Mouse (Mus musculus) neural tube, embryonic 11.5 days (tissue): ENCODE measurements at regions not wholly inside any gene's neighbourhood (a gene's known extent, or its start where the extent isn't known, plus 50 kb on each side); places are given as distances from the start of the nearest gene placed in this dataset.
A peak's percentile ranks its signal among the peaks of the same experiment; 100 is the strongest.

Experiments used
- ATAC-seq: fragments of 200-750 bp; cut with Nextera tagmentation; 2 replicates; pipeline ENCODE4 v1.8.0; 2017; ENCODE audit warnings: moderate number of reproducible peaks, mild to moderate bottlenecking, moderate TSS enrichment, moderate library complexity; ENCODE audit not compliant: insufficient read depth, low FRiP score, low TSS enrichment
- DNase-seq: peaks from one replicate; pipeline ENCODE4 v3.0.0-alpha.2; 2015; ENCODE audit warnings: low spot score
- H3K27ac ChIP-seq: fragments of 300-500 bp; sonication (generic); 2 replicates; pipeline ENCODE4 v1.5.1; 2014; ENCODE audit warnings: low read depth, mild to moderate bottlenecking, low read length
- H3K27me3 ChIP-seq: fragments of 300-500 bp; sonication (generic); 2 replicates; pipeline ENCODE4 v1.6.1; 2014; ENCODE audit warnings: mild to moderate bottlenecking, low read length, mixed read lengths; ENCODE audit not compliant: control insufficient read depth, insufficient read depth
- H3K36me3 ChIP-seq: fragments of 300-500 bp; sonication (generic); 2 replicates; pipeline ENCODE4 v1.6.1; 2014; ENCODE audit warnings: mild to moderate bottlenecking, low read length, moderate library complexity, mixed read lengths; ENCODE audit not compliant: control insufficient read depth, insufficient read depth
- H3K4me1 ChIP-seq: fragments of 300-500 bp; sonication (generic); 2 replicates; pipeline ENCODE4 v1.6.1; 2014; ENCODE audit warnings: low read length, mixed read lengths; ENCODE audit not compliant: control insufficient read depth, insufficient read depth
- H3K4me2 ChIP-seq: fragments of 300-500 bp; sonication (generic); 2 replicates; pipeline ENCODE4 v1.6.1; 2014; ENCODE audit warnings: low read depth, mild to moderate bottlenecking, moderate library complexity
- H3K4me3 ChIP-seq: fragments of 300-500 bp; sonication (generic); 2 replicates; pipeline ENCODE4 v1.5.1; 2014; ENCODE audit warnings: low read depth, low read length
- H3K9ac ChIP-seq: fragments of 300-500 bp; sonication (generic); 2 replicates; pipeline ENCODE4 v1.6.1; 2014; ENCODE audit warnings: mild to moderate bottlenecking, low read length
- H3K9me3 ChIP-seq: fragments of 300-500 bp; sonication (generic); 2 replicates; pipeline ENCODE4 v1.6.1; 2016; ENCODE audit warnings: low read length; ENCODE audit not compliant: control insufficient read depth
- WGBS: fragments of 180-500 bp; shearing (Covaris S2); extraction: QIAGEN DNeasy Blood & Tissue Kit; methylation state at CpG from one replicate; pipeline ENCODE4 v1.1.7; 2014; 5-methylcytosine and 5-hydroxymethylcytosine counted together

GRCm38 (mm10) chr11:84592715-84593339 lies 67.5 kb upstream of the Lhx1 start:
- WGBS: 29% methylated on average over 6 of the region's 6 CpGs
- no peak overlapping the region for H3K27ac ChIP-seq
- no peak overlapping the region for H3K4me3 ChIP-seq
- no peaks in the 10 kb centered on the region for H3K36me3 ChIP-seq
- 0 out of 2 replicates have a peak, but pooled peaks cover 2% of the 10 kb centered on the region for H3K27me3 ChIP-seq
- H3K9me3 ChIP-seq: no peaks in the 10 kb centered on the region
- H3K4me2 ChIP-seq: no peak overlapping the region
- DNase-seq (no peak), ATAC-seq (no peak)
- H3K4me1 ChIP-seq: no peaks in the 10 kb centered on the region
- H3K9ac ChIP-seq: no peak overlapping the region

- peak; percentile 53 for DNase-seq
- H3K4me3 ChIP-seq: no peak overlapping the region
- no peak for ATAC-seq
- no peak overlapping the region for H3K9ac ChIP-seq
- no peaks in the 10 kb centered on the region for H3K27me3 ChIP-seq
- no peak overlapping the region for H3K4me2 ChIP-seq
- H3K36me3 ChIP-seq: no peaks in the 10 kb centered on the region
- H3K27ac ChIP-seq: no peak overlapping the region
- 19% methylated on average over 14 of the region's 14 CpGs for WGBS
- no peaks in the 10 kb centered on the region for H3K9me3 ChIP-seq
- peaks cover 10% of the 10 kb centered on the region; the same call in 1 of the 2 replicates for H3K4me1 ChIP-seq
Measured at GRCm38 (mm10) chr11:84587107-84587506, 61.8 kb upstream of the Lhx1 start.

DNA sequence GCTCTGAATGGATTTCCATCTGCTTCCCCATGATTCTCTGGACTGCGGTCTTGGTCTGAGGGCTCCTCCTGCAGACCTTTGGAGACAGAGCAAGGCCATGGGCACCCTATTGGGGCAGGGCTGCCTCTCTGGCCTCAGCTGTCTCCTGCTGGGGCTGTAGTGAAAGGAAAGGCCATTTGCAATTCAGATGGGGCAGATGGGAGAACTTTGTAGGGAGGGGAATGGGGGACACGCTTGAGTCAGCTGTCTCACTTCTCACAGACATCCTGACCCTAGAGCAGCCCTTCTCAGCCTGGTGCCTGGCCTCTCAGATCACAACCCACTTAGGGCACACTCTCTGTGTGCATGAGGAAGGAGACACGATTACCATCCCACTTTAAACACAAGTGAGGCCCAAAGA lies 60.3 kb upstream of the Lhx1 start:
- H3K4me3 ChIP-seq: no peak overlapping the region
- DNase-seq: peak; percentile 68
- peak overlapping the region; percentile 50; the same call in 1 of the 2 replicates for H3K27ac ChIP-seq
- WGBS: 21% methylated on average over 3 of the region's 3 CpGs
- no peak overlapping the region for H3K9ac ChIP-seq
- no peak overlapping the region for H3K4me2 ChIP-seq
- no peaks in the 10 kb centered on the region for H3K27me3 ChIP-seq
- ATAC-seq: peak; percentile 71; the same call in 1 of the 2 replicates
- H3K36me3 ChIP-seq: no peaks in the 10 kb centered on the region
- no peaks in the 10 kb centered on the region for H3K9me3 ChIP-seq
- H3K4me1 ChIP-seq: peaks cover 10% of the 10 kb centered on the region; the same call in 1 of the 2 replicates

- Histone ChIP-seq H3K36me3 (no peaks in the 10 kb centered on the region), H3K4me2 (no peak overlapping the region), H3K27me3 (no peaks in the 10 kb centered on the region), H3K4me1 (0 out of 2 replicates have a peak, but pooled peaks cover 2% of the 10 kb centered on the region), H3K9ac (no peak overlapping the region), H3K27ac (peak overlapping the region; percentile 21; the same call in 1 of the 2 replicates), H3K4me3 (no peak overlapping the region), H3K9me3 (no peaks in the 10 kb centered on the region)
- WGBS: 48% methylated on average over 17 of the region's 17 CpGs
- ATAC-seq (peak; percentile 27; the same call in 1 of the 2 replicates), DNase-seq (peak; percentile 71)
Measured at GRCm38 (mm10) chr11:84578805-84579541, 53.6 kb upstream of the Lhx1 start.
